Mouse (Mus musculus): ENCODE measurements at regions not wholly inside any gene's neighbourhood (a gene's known extent, or its start where the extent isn't known, plus 50 kb on each side); places are given as distances from the start of the nearest gene placed in this dataset.

DNA sequence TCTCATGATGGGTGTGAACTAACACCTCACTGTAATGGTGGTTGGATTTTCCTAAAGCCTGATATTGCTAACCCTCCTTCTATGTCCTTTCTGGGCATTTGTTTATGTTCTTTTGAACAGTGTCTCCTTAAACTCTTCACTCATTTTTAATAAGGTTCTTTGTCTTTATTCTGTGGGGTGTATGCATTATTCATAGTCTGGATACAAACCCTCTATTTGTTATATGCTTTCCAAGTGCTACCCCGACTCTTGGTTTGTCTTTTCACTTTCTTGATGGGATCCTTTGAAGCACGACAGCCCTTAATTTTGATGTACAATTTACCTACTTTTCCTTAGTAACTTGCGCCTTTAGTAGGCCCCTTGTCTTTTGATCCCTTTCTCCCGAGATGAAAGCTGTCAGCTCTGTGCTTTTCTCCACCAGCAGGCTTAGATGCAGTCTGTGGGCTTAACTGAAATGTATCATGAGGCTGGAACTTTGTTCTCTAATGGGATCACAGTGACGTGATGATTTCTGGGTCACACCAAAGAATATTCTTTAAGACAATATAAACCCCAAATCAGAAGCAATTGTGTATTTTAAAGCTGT, 138.0 kb upstream of the Pbx1 start:
- TF ChIP-seq CTCF (conservative IDR thresholded peaks at IDR 0.05; ENCODE audit: low read length), result no peak
- TF ChIP-seq POU5F1 (IDR thresholded peaks at IDR 0.05; ENCODE audit: borderline replicate concordance, low read length), result no peak

All from E14TG2a.4 (cell line).